Mouse (Mus musculus): ENCODE measurements around the gene RPS10-NUDT3.
A peak's percentile ranks its signal among the peaks of the same experiment; 100 is the strongest.

The RPS10-NUDT3 gene

GRCm38 (mm10) chr17:27555075-27555511, 79.9 kb downstream of the RPS10-NUDT3 start:
- DNase-seq (ENCODE audit: low read depth, low spot score): no peak

- DNase-seq (ENCODE audit: low read depth, low spot score): no peak
These were observed 80.7 kb downstream of the RPS10-NUDT3 start for GRCm38 (mm10) chr17:27554062-27554960.

GRCm38 (mm10) chr17:27552215-27553201, 82.5 kb downstream of the RPS10-NUDT3 start:
- DNase-seq (ENCODE audit: low read depth, low spot score): peak; percentile 56

- no peak for DNase-seq (ENCODE audit: low read depth, low spot score)
These were observed 83.6 kb downstream of the RPS10-NUDT3 start for GRCm38 (mm10) chr17:27551393-27551940.

- no peak for DNase-seq (ENCODE audit: low read depth, low spot score)
These were observed 85.8 kb downstream of the RPS10-NUDT3 start for GRCm38 (mm10) chr17:27549234-27549633.

GRCm38 (mm10) chr17:27547253-27547868, 87.7 kb downstream of the RPS10-NUDT3 start:
- DNase-seq (ENCODE audit: low read depth, low spot score): no peak

DNA sequence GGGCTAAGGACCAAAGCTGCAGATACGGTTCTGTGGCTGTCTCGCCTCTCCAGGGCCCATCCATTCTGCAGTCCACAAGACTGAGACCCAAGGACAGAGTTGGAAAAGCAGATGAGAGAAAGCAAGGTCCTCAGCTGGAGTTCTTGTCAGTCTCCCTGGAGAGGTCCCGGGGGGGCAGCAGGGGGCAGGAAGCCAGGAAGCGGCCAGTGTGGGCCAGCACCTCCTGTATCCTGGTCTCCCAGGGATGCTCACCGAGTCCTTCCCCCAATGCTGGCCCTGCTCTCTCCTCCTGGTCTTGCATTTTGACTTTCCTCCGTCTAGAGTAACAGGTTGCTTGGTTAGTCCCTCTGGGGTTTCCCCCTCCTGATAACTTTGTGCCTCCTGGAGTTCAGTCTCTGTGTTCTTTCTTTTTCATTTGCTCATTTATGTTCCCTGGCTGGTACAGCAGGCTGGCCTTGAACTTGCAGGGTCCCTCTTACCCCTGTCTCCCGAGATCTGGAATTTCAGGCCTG, 88.4 kb downstream of the RPS10-NUDT3 start:
- DNase-seq (ENCODE audit: low read depth, low spot score): no peak

- no peak for DNase-seq (ENCODE audit: low read depth, low spot score)
These were observed 89.0 kb downstream of the RPS10-NUDT3 start for GRCm38 (mm10) chr17:27545991-27546390.

GRCm38 (mm10) chr17:27544551-27544950, 90.5 kb downstream of the RPS10-NUDT3 start:
- no peak for DNase-seq (ENCODE audit: low read depth, low spot score)

DNA sequence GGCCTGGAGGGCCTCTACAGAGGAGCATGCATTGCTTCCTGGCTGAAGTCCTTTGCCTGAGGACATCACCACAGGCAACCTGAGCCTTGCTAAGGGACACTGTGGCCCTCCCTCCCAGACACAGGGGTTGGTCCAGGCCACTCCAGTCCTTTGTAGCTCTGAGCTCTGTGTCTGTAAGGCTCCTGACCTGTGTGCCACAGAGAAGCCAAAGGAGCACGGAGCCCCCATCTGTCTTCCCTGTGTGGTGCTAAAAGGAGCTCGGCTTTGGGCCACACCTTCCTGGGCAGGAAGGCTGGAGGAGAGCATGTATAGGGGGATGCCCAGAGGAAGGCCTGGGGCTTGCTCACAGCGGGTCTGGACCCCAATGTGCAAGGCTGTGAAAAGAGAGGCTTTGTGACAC, 93.0 kb downstream of the RPS10-NUDT3 start:
- DNase-seq (ENCODE audit: low read depth, low spot score): no peak

DNA sequence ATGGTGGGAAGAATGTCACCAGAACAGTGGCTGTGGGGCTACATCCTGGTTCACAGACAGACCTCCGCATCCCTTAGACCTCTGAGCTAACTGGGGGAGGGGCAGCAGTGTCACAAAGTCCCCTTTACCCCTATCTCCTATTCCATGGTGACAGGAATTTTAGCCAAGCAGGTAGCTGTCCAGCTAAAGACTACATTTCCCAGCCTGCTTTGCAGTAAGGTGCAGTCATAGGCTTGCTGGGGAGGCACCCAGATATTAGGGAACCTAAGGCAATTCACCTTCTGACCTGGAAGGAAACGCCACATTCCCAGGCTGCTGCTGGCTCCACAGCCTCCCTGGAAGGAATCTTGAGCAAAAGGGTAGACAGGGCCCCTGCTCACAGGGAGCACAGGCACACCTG, 93.8 kb downstream of the RPS10-NUDT3 start:
- DNase-seq (ENCODE audit: low read depth, low spot score): no peak

GRCm38 (mm10) chr17:27534718-27535117, 100.3 kb downstream of the RPS10-NUDT3 start:
- peak; percentile 73 for DNase-seq (ENCODE audit: low read depth, low spot score)

GRCm38 (mm10) chr17:27533354-27533753, 101.7 kb downstream of the RPS10-NUDT3 start:
- no peak for DNase-seq (ENCODE audit: low read depth, low spot score)

DNA sequence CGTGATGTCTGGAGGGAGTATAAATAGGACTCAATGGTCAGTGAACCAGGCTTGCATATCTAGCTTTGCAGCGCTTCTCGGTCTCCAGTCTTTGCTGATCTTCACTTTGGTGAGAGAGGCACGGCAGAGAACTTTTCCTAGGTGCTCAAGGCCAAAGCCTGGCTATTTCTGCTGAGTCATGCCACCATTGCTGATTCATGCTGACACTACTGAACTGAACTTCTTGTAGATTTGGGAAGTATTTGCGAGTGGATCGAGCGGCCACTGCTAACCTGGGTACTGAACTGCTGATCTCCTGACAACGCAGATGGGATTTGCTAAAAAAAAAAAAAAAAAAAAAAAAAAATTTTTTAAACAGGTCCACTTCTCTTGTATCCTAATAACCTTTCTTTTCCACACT, 102.9 kb downstream of the RPS10-NUDT3 start:
- no peak for DNase-seq (ENCODE audit: low read depth, low spot score)

Measured in skeletal muscle tissue, adult 2 months (tissue).